Mouse (Mus musculus): ENCODE data around the gene Auts2.
A peak's percentile ranks its signal among the peaks of the same experiment; 100 is the strongest.

The Auts2 gene

DNA sequence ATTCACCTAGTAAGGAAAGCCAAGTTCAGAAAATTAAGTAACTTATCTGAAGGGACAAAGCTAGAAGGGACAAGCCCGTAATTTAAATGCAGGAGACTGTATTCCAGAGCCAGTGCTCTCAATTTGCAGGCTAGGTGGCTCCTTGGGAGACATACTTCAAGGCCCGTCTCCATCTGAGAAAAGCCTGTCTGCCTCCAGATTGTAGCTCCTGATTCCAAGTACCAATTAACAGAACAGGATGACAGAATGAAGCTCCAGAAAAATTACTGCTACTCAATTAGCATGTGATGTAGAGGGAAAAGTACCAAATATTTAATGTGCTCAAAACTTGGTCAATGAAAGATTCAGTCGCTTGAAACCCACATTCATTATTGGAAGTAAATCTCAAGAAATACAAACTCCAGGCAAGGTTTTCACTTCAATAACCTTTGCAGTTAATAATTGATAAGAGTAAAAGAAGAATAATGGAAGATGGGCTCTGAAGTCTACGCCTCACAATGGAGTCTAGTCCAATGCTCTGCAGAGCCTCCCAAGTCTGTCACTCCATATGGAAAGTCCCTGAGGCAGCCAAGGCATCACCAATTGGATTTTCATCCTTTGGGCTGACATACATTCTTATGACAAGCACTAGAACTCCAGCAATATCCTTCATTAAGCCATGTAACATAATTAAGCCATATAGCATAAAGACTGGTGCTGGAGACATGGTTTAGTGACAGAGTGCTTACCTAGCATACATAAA lies 97.8 kb downstream of the Auts2 start:
- DNase-seq: no peak

DNA sequence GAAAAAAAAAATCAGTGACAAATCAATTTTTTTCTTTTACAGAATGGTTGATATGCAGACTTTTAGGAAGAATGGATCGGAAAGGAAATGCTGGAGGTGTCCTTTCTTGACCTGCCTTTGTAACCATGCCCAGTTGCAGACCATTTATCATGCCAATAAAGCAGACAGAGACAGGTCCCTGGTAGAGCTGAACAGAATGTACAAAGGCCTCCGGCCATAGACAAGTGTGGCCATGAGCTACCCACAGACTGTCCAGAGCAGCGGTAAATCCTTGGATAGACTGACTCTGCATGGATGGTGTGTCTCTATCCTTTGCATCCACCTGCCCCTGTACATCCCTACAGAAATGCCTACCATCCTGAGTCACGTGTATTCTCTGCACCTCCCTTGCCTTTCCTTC lies 100.2 kb downstream of the Auts2 start:
- DNase-seq: no peak

DNA sequence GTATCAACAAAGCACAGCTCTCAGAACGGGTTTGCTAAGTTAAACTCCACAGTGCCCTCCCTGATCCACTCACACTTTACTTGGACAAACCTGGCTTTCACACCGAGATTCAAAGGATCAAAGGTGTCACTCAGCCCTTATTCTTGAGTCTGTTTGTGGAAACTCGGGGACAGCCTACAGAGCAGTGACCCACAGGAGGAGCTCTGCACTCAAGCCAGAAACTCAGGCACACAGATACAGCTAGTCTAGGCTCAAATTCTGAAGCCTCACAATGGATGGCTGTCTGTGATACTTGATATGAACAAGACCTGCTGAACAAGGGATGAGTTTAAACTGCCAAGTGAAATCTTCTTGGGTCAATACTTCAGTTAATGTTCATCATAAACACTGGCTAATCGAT lies 104.7 kb downstream of the Auts2 start:
- no peak for DNase-seq

DNA sequence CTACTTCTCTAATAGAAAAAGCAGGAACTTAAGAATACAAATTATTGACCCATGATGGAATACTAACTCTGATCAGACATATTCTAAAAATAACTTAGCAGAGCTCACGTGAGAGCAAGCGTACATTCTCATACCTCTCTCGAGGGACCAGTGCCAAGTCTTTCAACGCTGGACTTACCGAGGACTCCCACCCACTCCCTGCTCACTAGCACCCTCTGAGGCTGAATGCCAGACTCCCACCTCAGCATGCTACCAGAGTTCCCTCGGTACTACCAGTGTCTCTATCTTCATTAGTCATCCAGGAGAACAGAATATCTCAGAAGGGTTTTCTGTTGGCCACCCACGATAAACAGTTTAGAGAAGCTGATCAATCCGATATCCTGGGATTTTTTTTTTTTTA lies 105.2 kb downstream of the Auts2 start:
- no peak for DNase-seq

DNA sequence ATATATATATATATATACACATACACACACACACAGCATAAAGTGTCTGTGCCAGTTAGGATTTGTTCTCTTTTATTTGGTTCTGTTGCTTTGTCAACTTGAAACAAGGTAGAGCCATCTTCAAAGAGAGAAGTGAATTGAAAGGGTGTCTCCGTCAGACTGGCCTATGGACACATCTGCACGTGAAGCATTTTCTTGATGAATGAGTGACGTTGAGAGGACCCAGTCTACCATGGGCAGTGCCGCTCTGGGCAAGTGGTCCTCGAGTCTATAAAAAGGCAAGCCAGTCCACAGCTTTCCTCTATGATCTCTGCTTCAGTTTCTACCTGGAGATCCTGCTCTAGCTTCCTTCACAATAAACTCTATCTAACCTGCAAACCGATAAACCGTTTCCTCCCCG lies 105.7 kb downstream of the Auts2 start:
- DNase-seq: no peak

DNA sequence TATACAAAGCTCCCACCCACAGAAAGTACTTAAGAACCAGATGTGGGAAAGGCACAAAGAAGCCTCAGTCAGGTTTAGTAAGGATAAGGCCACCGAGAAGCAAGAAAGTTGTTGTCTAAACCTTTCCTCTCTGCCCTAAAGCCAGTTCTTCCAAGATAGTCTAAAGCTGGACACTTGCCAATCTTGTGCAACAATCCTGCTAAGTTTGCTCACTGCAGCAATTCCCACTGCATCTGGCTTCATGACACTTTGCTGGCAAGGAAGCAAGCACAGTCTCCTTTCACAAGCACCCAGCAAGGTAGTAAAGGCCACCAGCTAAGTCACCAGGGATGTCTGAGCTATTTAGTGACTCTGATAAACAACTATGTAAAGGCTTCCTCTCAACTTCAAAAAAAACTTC lies 106.2 kb downstream of the Auts2 start:
- DNase-seq: peak; percentile 12

DNA sequence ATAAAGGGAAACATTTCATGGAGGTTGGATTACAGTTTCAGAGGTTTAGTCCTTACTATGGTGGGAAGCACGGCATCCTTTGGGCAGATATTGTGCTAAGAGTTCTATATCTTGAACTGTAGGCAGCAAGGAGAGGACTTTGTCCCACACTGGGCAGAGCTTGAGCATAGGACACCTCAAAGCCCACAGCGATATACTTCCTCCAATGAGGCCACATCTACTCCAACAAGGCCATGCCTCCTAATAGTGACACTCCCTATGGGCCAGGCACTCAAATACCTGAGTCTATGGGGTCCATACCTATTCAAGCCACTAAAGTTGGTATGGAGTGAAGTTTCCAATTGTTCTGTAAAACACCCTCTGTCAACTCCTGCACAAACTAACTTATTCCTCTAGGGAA lies 106.7 kb downstream of the Auts2 start:
- no peak for DNase-seq

DNA sequence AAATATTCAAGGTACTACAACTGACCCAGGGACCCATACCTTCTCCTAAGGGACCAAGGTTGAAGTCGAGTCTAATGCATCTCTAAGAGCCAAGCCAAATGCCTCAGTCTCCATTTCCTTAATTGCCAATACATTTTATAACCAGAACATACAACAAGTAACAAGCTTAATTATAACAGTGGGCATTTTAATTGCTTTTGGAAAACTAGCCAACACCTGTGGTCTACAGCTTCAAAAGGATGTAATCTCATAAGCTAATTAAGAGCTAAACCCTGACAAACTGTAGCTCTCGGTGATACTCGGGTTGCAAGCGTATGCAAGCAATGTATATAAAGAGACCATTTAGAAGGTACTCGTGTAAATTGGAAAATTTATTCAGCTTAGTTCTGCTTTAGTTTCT lies 107.7 kb downstream of the Auts2 start:
- DNase-seq: no peak

DNA sequence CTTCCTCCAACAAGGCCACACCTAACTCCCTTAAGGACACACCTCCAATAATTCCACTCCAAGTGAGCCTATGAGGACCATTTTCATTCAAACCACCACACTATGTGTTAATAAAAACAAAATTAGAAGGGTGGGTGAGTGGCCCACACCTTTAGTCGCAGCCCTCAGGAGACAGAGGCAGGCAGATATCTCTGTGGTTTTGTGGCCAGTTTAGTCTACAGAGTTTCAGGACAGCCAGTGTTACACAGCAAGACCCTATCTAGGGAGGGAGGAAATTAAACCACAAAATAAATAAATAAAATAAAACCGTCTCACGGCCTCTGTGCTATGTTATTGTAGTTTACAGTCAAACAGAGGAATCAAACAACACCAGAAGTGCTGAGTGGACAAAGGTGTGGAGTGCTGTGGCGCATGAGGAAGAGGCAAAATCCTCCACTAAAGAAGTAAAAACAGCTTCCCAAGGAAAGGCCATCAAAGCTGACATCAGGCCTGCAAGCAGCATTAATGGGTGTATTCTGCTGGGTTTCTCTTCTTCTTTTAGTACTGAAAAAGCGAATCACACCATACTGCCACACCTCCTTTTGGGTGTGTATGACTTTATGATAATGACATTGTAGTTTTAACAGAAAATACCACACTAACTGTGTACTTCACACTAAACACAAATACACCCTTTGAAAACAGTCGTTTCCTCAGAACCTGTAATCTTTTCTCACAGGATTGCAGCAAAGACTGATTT lies 109.6 kb downstream of the Auts2 start:
- DNase-seq: no peak

DNA sequence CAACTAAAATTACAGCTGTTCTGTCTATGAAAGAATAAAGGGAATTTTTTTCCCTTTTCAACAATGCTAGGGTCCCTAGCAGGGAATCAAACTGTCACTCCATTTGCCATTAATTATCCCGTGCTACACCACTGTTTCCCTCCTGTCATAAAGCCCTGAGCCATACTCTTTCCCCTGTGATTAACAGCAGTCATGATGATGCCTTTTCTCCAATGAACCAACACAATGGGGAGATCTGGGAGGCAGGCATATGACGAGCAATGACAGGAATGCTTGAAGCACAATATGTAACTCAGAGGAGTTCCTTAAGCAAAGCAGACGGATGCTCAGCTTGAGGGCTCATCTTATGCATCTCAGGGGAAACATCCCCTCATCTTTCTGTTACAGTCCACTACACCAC lies 113.8 kb downstream of the Auts2 start:
- no peak for DNase-seq

DNA sequence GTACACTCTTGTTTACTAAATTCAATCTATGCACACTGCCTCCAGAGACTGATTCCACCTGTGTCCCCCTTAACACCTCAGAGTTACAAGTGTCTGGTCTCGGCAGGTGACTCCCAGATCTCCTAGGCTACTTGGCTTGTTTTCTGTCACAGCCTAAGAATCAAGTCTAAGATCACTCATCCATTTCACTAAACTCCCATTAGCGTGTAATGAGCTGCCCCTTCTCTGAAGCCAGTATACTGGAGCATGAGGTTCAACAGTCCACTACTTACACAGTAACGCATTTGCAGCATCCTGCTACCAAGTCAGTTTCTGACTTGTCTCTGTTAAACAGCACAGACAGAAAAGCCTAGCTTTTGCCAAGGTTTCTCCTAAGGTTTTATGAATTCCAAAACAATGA lies 116.8 kb downstream of the Auts2 start:
- peak; percentile 38 for DNase-seq

DNA sequence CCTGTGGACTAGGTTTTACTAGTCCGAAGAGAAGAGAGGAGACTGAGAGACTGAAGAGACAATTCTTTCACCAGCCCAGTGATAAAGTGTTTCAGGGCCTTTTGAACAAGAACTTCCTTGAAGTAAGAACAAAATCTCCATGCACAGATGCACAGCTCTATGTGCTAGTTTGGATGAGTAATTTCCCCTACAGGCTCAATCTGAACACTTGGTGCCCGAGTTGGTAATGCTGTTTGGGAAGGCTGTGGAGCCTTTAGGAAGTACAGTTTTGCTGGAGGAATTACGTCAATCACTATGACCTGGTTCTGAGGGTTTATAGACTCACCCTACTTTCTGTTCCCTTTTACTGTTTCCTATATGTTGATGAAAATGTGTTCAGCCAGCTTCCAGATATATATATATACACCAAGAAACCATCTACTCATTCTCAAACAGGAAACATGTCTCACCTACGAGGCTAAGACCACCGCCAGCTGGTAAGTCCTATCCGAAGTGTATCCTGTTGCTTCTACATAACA lies 117.3 kb downstream of the Auts2 start:
- no peak for DNase-seq

DNA sequence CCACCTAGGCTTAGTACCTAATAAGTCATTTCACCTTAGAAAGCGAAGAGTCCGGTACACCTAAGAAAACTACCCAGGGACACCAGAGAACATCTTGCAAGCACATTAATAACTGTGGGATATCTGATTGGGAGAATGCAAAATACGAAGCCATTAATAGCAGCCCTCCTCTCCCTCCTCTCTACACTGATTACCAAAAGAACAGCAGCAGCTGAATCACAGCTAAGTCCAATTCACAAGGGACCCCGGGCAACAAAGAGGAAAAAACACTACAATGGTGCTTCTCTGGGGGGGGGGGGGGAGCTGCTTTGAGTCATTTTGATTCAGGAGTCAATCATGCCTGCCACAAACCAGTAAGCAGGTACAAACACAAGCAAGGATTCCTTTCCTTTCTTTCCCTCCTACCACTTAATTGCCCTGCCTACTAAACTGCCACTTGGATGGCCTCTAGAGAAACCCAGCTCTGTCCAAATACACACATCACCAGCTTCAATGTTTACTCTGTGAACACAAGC lies 132.7 kb downstream of the Auts2 start:
- DNase-seq: no peak

DNA sequence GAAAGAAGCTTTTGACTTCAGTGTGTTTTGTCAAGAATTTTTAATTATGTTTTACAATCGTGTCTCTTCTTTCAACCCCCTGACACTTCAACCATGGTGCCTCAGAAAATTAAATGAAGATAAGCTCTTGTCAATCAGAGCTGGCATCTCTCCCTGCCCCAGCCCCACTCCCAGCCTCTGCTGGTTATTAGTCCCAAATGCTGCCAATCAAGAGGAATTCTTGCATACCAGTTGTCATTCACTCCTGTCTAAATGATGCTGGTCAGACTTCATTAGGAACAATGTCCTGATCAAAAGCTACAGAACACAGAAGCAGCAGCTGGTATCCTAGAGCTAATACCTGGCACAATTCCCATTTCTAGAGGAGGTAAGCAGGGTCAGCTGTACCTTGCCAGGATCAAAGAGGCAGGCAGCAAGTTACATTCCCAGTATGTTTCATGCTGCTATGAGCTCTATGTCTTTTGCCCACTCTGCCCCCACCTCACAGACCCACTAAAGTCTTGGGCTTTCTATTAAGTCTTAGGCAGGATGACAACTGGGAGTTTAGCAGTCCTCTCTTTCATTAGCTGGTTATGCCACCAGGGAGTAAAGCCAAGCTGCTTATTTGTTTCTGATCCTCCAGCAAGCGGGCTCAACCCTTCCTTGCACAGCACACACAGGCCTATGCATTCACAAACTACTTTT lies 134.1 kb downstream of the Auts2 start:
- DNase-seq: no peak

DNA sequence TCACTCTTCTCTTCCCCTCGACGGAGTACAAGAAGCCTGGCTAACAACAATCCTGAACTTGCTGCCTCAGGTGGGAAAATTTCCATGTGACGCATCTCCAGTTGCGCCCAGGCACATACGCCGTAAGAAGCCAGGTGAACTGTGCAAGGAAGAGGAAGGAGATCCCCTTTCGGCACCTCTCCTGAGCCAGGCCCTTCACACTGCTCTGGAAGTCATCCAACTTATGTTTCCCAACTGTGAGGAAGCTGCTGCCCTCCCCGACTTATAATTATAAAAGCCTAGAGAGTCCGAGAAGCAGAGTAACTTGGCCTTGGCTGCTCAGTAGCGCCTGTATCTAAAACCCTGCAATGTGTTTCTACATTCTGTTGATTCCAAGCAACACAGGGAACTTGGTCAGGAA lies 142.6 kb downstream of the Auts2 start:
- no peak for DNase-seq

DNA sequence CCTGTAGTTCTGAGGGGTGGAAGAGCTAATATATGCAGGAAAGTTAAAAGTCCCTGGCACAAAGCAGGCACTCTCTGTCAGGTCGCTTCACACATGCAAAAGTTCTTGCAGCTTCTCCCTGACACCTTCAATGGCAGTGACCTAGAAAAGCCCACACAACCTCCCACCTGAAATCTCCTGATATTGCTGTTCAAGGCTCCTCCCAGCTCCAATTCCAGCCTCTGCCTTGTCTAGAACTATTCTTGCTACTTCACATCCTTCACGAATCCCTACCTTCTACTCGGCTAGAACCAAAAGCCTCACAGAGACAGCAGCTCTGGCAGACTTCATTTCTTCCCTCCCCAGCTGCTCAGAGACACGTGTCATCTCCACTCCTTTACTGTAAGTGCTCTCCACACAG lies 143.7 kb downstream of the Auts2 start:
- no peak for DNase-seq

DNA sequence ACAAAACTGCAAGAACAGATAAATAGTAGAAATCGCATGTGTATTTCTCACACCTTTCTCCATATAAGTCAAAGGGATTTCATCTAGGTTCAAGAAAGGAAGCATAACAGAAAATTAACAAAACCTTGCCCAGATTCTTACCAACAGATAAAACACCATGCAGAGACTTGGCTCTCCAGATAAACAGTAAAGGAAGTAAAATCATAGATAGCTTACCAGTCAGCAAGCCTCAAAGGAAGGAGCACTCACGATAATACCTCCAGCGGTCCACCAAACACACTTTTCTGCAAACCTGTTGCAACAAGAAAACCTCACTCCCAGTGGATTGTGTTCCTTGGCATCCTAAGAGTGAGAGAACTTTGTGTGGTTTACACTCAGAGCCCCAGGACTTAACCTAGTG lies 147.2 kb downstream of the Auts2 start:
- DNase-seq: no peak

DNA sequence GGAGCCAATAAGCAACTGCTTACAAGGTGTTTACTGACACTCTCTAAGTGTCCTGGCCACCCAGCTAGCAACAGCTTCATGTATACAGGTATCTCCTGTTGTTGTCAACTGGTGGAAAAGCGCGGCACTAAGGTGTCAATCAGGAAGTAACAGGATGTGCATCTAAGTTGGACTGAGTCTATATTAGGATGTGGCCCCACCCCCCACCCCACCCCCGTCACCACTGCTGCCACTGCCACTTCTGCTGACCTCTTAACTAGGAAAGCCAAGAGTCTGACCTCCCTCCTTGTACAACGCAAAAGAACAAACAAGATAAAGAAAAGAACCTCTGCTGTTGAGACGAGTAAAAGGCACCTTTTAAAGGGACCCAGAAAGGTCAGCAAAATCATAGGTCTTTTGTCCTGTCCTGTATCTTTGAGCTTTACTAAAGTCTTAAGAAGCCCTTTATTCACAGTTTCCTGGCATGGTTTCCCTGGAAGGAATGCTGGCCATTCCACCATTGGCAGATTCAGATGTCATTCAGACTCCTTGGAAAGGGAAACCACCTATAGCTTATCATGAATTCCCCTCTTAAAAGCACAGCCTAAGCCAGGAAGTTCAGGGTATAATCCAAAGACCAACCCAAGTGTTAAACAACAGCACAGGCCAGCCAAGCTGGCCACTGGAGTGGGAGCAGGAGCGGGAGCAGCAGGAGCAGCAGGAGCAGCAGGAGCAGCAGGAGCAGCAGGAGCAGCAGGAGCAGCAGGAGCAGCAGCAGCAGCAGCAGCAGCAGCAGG lies 148.2 kb downstream of the Auts2 start:
- no peak for DNase-seq

DNA sequence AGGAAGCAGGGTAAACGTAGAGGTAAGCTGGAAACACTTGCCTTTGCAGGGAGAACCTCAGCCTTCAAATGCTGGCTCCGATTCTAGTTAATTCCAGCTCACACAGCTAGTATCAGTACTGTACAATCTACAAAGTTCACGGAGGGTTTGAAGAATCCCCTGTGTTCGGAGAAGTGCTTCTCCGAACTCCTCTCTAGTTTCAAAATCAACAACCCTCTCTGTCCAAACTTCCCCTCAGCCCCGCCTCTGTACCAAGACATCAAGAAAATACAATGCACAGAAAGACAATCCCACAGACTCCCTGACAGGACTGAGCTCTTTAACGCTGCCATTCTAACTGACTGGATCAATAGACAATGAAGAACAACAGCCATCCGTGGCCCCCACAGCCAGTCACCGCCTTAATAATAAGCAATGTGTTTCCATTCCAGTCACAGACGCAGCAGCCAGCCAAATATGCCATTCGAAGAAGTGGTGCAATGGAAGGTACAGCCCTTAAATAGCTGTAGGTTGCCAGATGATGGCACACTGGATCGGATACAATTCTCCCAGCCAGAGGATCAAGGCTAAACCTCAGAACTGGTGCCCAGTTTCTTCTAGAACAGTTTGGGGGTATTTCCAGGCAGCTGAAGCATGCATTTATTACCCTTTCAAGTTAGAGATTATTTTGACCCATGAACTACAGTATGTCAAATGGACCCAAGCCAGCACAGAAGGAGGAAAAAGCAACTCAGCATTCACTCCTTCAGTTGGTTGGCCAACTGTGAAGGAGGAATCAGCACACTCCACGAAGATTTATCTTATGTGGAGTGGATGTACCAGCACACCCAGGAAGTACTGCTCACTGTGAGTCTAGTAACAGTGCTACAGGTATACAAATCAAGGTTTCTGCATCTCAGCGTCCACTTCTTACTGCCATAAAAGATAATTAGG lies 151.0 kb downstream of the Auts2 start:
- DNase-seq: peak; percentile 71

DNA sequence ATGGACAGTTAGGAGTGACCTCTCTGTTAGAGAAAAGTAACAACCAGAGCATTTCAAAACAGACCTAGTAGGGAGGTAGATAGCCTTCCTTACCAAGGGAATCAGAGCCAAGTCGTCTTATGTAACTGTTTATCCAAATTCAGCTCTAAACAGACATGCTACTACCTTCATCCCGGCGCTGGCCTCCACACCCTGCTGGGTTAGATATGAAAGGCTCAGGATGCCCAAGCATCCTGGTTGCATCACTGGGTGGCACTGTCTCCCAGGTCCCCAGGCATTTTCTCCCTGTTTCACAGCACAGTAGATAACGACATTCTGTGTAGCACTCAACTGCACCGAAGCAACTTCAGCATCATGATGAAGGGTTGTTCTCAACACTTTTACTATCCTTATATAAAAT lies 154.4 kb downstream of the Auts2 start:
- DNase-seq: no peak

DNA sequence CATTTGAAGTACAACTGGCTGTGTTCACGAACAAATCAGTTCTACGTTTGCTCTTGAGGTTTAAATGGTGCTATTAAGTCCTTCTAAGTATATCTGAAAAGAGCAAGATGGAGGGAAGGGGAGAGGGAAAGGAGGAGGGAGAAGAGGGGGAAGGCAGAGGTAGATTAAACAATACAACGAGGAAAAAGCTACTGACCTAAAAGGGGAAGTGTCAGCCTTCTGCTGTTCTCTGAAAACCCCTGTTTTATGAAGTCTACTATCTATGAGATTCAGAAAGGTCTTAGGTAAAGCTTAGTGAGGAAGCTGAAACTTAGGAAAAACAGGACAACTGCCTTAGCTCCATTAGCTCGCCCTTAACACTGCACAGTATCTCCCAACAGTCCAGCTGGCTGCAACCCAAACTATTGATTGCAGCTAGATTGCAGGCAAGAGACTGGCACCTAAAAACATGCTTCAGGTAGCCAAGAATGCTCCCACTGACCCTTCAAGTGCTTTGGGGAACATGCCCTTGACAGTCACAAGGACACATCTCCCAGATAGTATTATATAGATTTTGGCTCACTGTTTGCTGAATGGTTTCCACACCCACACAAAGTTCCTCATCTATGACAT lies 157.8 kb downstream of the Auts2 start:
- no peak for DNase-seq

Measured in kidney, adult 9 months (tissue).